Mouse (Mus musculus): Measurements from ENCODE around the gene Ndst4. TPM values are rescaled to one million over a fixed set of nuclear protein-coding genes. Genes with fewer than 3 reads are reported as not detected.

Gene Ndst4
- polyA plus RNA-seq (2014; fragmentation: Nextera tagmentation; extraction: Ambion mirVana) = 0.03 TPM in 1 of 2 replicates, not detected in the other

GRCm38 (mm10) chr3:125403601-125404396 lies at the start of gene Ndst4:
Gene Ndst4, plus strand, starts transcription at chr3:125404076.
- H3K4me2 ChIP-seq (replicated peaks; ENCODE audit: low read depth, low read length) = peak within 1 kb of the TSS; percentile 46
- no peak within 1 kb of the TSS for H3K27ac ChIP-seq (ENCODE audit: low read depth, low read length)
- 19% methylated on average over 14 of the region's 14 CpGs for whole genome bisulfite sequencing
- 0 out of 2 replicates have a peak, but pooled peaks cover 3% of the 10 kb centered on the region for H3K4me1 ChIP-seq (ENCODE audit: control insufficient read depth, insufficient read depth, low read length)
- peak; percentile 82; the same call in 1 of the 2 replicates for ATAC-seq (ENCODE audit: low FRiP score, low TSS enrichment)
- H3K9ac ChIP-seq (ENCODE audit: low read depth, low read length) = peak within 1 kb of the TSS; percentile 32; the same call in 1 of the 2 replicates
- H3K9me3 ChIP-seq (ENCODE audit: control insufficient read depth, low read length) = no peaks in the 10 kb centered on the region
- no peaks in the 10 kb centered on the region for H3K27me3 ChIP-seq (ENCODE audit: control insufficient read depth, insufficient read depth, low read length)
- H3K4me3 ChIP-seq (ENCODE audit: low read length) = peak within 1 kb of the TSS; percentile 34
- no peaks in the 10 kb centered on the region for H3K36me3 ChIP-seq (ENCODE audit: control insufficient read depth, insufficient read depth, low read length)

- Histone ChIP-seq H3K4me2 (replicated peaks; ENCODE audit: low read depth, low read length) (no peak overlapping the region), H3K4me1 (ENCODE audit: control insufficient read depth, insufficient read depth, low read length) (no peaks in the 10 kb centered on the region), H3K9ac (ENCODE audit: low read depth, low read length) (no peak overlapping the region), H3K36me3 (ENCODE audit: control insufficient read depth, insufficient read depth, low read length) (no peaks in the 10 kb centered on the region), H3K9me3 (ENCODE audit: control insufficient read depth, low read length) (no peaks in the 10 kb centered on the region), H3K27ac (ENCODE audit: low read depth, low read length) (no peak overlapping the region), H3K4me3 (ENCODE audit: low read length) (no peak overlapping the region), H3K27me3 (ENCODE audit: control insufficient read depth, insufficient read depth, low read length) (no peaks in the 10 kb centered on the region)
- no peak for ATAC-seq (ENCODE audit: low FRiP score, low TSS enrichment)
- 65% methylated on average over 3 of the region's 3 CpGs for WGBS
Observed at GRCm38 (mm10) chr3:125397443-125397842, 6.4 kb upstream of the Ndst4 start.

DNA sequence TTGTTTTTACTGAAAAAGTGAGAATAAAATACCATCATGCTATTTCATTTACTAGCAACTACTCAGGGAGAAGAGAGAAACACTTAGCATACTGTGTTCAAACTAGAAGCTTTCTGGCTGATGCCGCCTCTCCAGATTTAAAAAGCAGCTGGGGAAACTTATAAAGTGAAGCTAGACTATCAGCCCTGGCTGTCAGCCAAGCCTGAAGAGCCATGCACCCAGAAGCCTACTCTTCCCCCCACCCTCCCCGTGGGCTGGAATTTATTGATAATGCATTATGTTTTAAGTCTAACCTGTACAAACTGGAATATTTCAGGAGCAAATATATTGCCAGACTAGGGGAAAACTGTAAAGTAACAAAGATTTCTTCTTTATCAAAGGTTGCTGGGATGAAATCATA lies 2.6 kb downstream of the Ndst4 start:
- H3K4me3 ChIP-seq (ENCODE audit: low read length) = no peak overlapping the region
- H3K4me2 ChIP-seq (replicated peaks; ENCODE audit: low read depth, low read length) = no peak overlapping the region
- no peak overlapping the region for H3K27ac ChIP-seq (ENCODE audit: low read depth, low read length)
- H3K36me3 ChIP-seq (ENCODE audit: control insufficient read depth, insufficient read depth, low read length) = no peaks in the 10 kb centered on the region
- 0 out of 2 replicates have a peak, but pooled peaks cover 3% of the 10 kb centered on the region for H3K4me1 ChIP-seq (ENCODE audit: control insufficient read depth, insufficient read depth, low read length)
- H3K9ac ChIP-seq (ENCODE audit: low read depth, low read length) = no peak overlapping the region
- no peaks in the 10 kb centered on the region for H3K27me3 ChIP-seq (ENCODE audit: control insufficient read depth, insufficient read depth, low read length)
- ATAC-seq (ENCODE audit: low FRiP score, low TSS enrichment) = no peak
- 62% methylated on average over 2 of the region's 2 CpGs for WGBS
- no peaks in the 10 kb centered on the region for H3K9me3 ChIP-seq (ENCODE audit: control insufficient read depth, low read length)

DNA sequence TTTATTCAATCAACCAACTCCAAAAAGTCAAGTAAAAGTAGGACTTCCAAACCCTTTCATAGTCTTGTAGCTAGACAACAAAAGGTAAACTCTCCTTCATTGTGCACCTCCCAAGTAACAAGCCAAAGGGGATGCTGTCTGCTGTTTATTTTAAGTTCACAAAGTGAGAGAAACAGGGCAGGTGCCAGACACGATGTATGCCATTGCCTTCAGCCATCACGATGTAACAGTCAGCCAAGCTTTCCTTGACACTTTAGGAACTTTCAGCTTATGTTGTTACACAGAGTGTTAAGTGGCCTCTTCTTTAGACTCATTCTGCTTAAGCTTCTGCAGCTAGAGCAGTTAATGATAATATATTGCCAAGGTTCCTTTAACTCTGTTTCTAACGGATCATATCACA lies 3.1 kb downstream of the Ndst4 start:
- Histone ChIP-seq H3K9me3 (ENCODE audit: control insufficient read depth, low read length) (no peaks in the 10 kb centered on the region), H3K4me1 (ENCODE audit: control insufficient read depth, insufficient read depth, low read length) (0 out of 2 replicates have a peak, but pooled peaks cover 3% of the 10 kb centered on the region), H3K27me3 (ENCODE audit: control insufficient read depth, insufficient read depth, low read length) (no peaks in the 10 kb centered on the region), H3K4me2 (replicated peaks; ENCODE audit: low read depth, low read length) (no peak overlapping the region), H3K27ac (ENCODE audit: low read depth, low read length) (no peak overlapping the region), H3K9ac (ENCODE audit: low read depth, low read length) (no peak overlapping the region), H3K4me3 (ENCODE audit: low read length) (no peak overlapping the region), H3K36me3 (ENCODE audit: control insufficient read depth, insufficient read depth, low read length) (no peaks in the 10 kb centered on the region)
- ATAC-seq (ENCODE audit: low FRiP score, low TSS enrichment) = no peak
- 79% methylated on average over 3 of the region's 3 CpGs for WGBS

DNA sequence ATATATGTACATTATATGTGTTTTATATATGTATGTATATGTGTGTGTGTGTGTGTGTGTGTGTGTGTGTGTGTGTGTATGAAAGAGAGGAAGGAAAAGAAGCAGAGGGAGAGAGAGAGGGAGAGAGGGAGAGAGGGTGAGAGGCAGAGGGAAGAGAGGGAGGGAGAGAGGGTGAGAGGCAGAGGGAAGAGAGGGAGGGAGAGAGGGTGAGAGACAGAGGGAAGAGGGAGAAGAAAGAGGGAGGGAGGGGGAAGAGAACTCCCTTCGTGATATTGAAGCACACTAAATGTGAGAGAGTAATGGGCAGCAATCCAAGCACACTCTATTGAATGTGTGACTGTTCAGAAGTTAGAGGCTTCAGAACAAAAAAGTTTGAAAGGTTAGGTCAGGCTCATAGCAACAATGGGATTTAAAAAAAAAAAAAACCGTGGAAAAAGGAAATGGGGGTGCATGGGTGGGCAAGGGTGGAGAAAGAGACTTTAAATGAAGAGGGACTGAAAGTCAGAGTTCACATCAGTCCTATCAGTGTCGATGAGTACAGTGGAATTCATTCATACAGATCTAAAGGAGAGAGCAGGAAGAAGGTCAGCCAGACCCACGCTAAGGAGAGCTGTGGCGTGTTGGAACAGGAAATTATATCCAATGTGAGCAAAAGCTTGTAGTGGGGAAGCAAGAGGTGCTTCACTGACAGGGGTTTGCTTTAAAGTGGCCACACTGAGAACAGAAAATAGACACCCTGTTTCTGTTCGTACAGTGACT lies 63.2 kb downstream of the Ndst4 start:
- 40% methylated on average over 6 of the region's 6 CpGs for WGBS
- H3K27ac ChIP-seq (ENCODE audit: low read depth, low read length) = no peak overlapping the region
- H3K4me1 ChIP-seq (ENCODE audit: control insufficient read depth, insufficient read depth, low read length) = no peaks in the 10 kb centered on the region
- ATAC-seq (ENCODE audit: low FRiP score, low TSS enrichment) = no peak
- no peak overlapping the region for H3K9ac ChIP-seq (ENCODE audit: low read depth, low read length)
- no peak overlapping the region for H3K4me3 ChIP-seq (ENCODE audit: low read length)
- H3K9me3 ChIP-seq (ENCODE audit: control insufficient read depth, low read length) = no peaks in the 10 kb centered on the region
- H3K4me2 ChIP-seq (replicated peaks; ENCODE audit: low read depth, low read length) = no peak overlapping the region
- no peaks in the 10 kb centered on the region for H3K36me3 ChIP-seq (ENCODE audit: control insufficient read depth, insufficient read depth, low read length)
- no peaks in the 10 kb centered on the region for H3K27me3 ChIP-seq (ENCODE audit: control insufficient read depth, insufficient read depth, low read length)

- no peak overlapping the region for H3K4me3 ChIP-seq (ENCODE audit: low read length)
- no peak for ATAC-seq (ENCODE audit: low FRiP score, low TSS enrichment)
Observed at GRCm38 (mm10) chr3:125510102-125510501, 106.2 kb downstream of the Ndst4 start.

GRCm38 (mm10) chr3:125533371-125533770 lies 129.5 kb downstream of the Ndst4 start:
- Histone ChIP-seq H3K4me2 (replicated peaks; ENCODE audit: low read depth, low read length) (no peak overlapping the region), H3K27me3 (ENCODE audit: control insufficient read depth, insufficient read depth, low read length) (no peaks in the 10 kb centered on the region), H3K9ac (ENCODE audit: low read depth, low read length) (no peak overlapping the region), H3K4me1 (ENCODE audit: control insufficient read depth, insufficient read depth, low read length) (no peaks in the 10 kb centered on the region), H3K4me3 (ENCODE audit: low read length) (no peak overlapping the region), H3K9me3 (ENCODE audit: control insufficient read depth, low read length) (no peaks in the 10 kb centered on the region), H3K27ac (ENCODE audit: low read depth, low read length) (no peak overlapping the region), H3K36me3 (ENCODE audit: control insufficient read depth, insufficient read depth, low read length) (no peaks in the 10 kb centered on the region)
- ATAC-seq (ENCODE audit: low FRiP score, low TSS enrichment) = no peak
- WGBS = 81% methylated on average over 8 of the region's 8 CpGs

More at GRCm38 (mm10) chr3:125510102-125510501, 106.2 kb downstream of the Ndst4 start:
- H3K27me3 ChIP-seq (ENCODE audit: control insufficient read depth, insufficient read depth, low read length) = no peaks in the 10 kb centered on the region
- no peaks in the 10 kb centered on the region for H3K9me3 ChIP-seq (ENCODE audit: control insufficient read depth, low read length)
- H3K36me3 ChIP-seq (ENCODE audit: control insufficient read depth, insufficient read depth, low read length) = no peaks in the 10 kb centered on the region
- H3K27ac ChIP-seq (ENCODE audit: low read depth, low read length) = no peak overlapping the region
- no peak overlapping the region for H3K9ac ChIP-seq (ENCODE audit: low read depth, low read length)
- 76% methylated on average over 5 of the region's 5 CpGs for WGBS
- no peak overlapping the region for H3K4me2 ChIP-seq (replicated peaks; ENCODE audit: low read depth, low read length)
- H3K4me1 ChIP-seq (ENCODE audit: control insufficient read depth, insufficient read depth, low read length) = no peaks in the 10 kb centered on the region

DNA sequence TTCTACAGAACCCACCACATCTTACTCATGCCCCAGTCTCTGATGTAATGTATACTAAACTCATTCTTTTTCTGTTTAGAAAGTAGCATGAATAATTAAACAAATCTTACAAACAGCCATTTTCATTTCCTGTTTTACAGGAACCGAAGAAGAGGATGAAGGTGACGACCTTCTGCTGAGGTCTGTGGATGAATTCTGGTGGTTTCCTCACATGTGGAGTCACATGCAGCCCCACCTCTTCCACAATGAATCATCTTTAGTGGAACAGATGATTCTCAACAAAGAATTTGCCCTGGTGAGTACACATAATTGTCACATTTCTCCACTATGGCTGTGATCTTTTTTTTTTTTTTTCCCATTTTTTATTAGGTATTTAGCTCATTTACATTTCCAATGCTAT lies 166.7 kb downstream of the Ndst4 start:
- Histone ChIP-seq H3K4me1 (ENCODE audit: control insufficient read depth, insufficient read depth, low read length) (no peaks in the 10 kb centered on the region), H3K9ac (ENCODE audit: low read depth, low read length) (no peak overlapping the region), H3K4me3 (ENCODE audit: low read length) (no peak overlapping the region), H3K9me3 (ENCODE audit: control insufficient read depth, low read length) (no peaks in the 10 kb centered on the region), H3K27ac (ENCODE audit: low read depth, low read length) (no peak overlapping the region), H3K27me3 (ENCODE audit: control insufficient read depth, insufficient read depth, low read length) (no peaks in the 10 kb centered on the region), H3K36me3 (ENCODE audit: control insufficient read depth, insufficient read depth, low read length) (no peaks in the 10 kb centered on the region), H3K4me2 (replicated peaks; ENCODE audit: low read depth, low read length) (no peak overlapping the region)
- 81% methylated on average over 2 of the region's 2 CpGs for WGBS
- ATAC-seq (ENCODE audit: low FRiP score, low TSS enrichment) = no peak

DNA sequence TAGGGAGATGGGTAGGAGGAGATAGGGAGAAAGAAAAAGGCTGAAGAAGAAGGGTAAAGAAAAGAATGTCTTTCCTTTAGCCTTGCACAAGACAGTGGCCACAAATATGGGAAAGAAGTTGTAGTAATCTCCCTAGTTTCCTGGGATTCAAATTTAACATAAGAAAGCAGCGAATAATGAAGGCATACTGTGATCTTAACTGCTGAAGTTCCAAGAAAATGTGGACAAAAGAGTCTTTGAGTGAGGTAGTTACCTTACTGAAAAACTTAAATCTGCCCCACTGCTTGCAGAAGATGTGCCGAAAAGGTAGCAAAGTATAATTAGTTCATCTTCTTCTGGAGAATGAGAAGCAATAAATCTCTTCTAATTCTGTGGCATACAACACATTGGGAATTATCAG lies 228.4 kb downstream of the Ndst4 start:
- ATAC-seq (ENCODE audit: low FRiP score, low TSS enrichment) = no peak
- WGBS = 88% methylated on average over 2 of the region's 2 CpGs
- no peaks in the 10 kb centered on the region for H3K36me3 ChIP-seq (ENCODE audit: control insufficient read depth, insufficient read depth, low read length)
- no peaks in the 10 kb centered on the region for H3K9me3 ChIP-seq (ENCODE audit: control insufficient read depth, low read length)
- H3K27ac ChIP-seq (ENCODE audit: low read depth, low read length) = no peak overlapping the region
- no peak overlapping the region for H3K9ac ChIP-seq (ENCODE audit: low read depth, low read length)
- no peaks in the 10 kb centered on the region for H3K27me3 ChIP-seq (ENCODE audit: control insufficient read depth, insufficient read depth, low read length)
- no peak overlapping the region for H3K4me2 ChIP-seq (replicated peaks; ENCODE audit: low read depth, low read length)
- H3K4me1 ChIP-seq (ENCODE audit: control insufficient read depth, insufficient read depth, low read length) = no peaks in the 10 kb centered on the region
- H3K4me3 ChIP-seq (ENCODE audit: low read length) = no peak overlapping the region

Measured in kidney, embryonic 14.5 days (tissue).